ENCODE assay signal across 28 mouse cellular contexts in genomic region chr6:146820177-146820965, GRCm38 (mm10). TPM values are rescaled to one million over a fixed set of nuclear protein-coding genes. Genes with fewer than 3 reads are reported as not detected.
A peak's percentile ranks its signal among the peaks of the same experiment; 100 is the strongest.
DNase-seq lines count a peak whose midpoint lies in the region; ATAC-seq and TF ChIP-seq lines count a peak whose summit lies in the region.
"Had no signal": no experiment of that assay in that cellular context is flagged by ENCODE, and none has a peak within 500 bp of the region (broad histone marks: within the 10 kb centered on the region; RNA-seq: fewer than 3 reads in every experiment).

No protein-coding gene starts in this region.

- H3K4me1 ChIP-seq in testis, adult 2 months (ENCODE audit: control insufficient read depth, insufficient read depth, low read length) = peaks cover 3% of the 10 kb centered on the region; the same call in 1 of the 2 replicates
- no peaks in the 10 kb centered on the region; a peak in 2 of 4 replicates for H3K4me1 ChIP-seq in MEL (ENCODE audit: control insufficient read depth in 1 of 2, insufficient read depth in 2 of 2, low read length in 2 of 2)
- no peaks in the 10 kb centered on the region for H3K4me1 ChIP-seq in stomach, postnatal 0 days (replicated peaks; ENCODE audit: control insufficient read depth, insufficient read depth)
- H3K4me1 ChIP-seq: embryonic facial prominence, embryonic 12.5 days; heart, embryonic 15.5 days had no signal

- no peak; a peak in 1 of 4 replicates for TF ChIP-seq EP300 in MEL (IDR thresholded peaks at IDR 0.05; ENCODE audit: low read depth in 1 of 2, low read length in 2 of 2)
- no peak for TF ChIP-seq EP300 in stomach, postnatal 0 days (optimal IDR thresholded peaks at IDR 0.05)

- no peak for DNase-seq in testis, postnatal 10 days (ENCODE audit: low spot score)
- DNase-seq in MEL (ENCODE audit: low read depth, low spot score) (peak; percentile 90), ZHBTc4 (ENCODE audit: low read depth, low spot score) (peak; percentile 27)
- no peak for DNase-seq in layer of hippocampus, postnatal 10 days (ENCODE audit: low spot score in 2 of 2)
- no peak for DNase-seq in stomach, postnatal 0 days (ENCODE audit: low spot score)
- DNase-seq in thymus, postnatal 25 days = no peak
- DNase-seq: adrenal gland, postnatal 10 days; B cell, adult 2 months; cerebellum, adult 11-12 months; cerebellum, adult 9-10 months; cerebellum, postnatal 25 days; forebrain, postnatal 0 days; gastrocnemius, postnatal 14 days; heart, adult 2 months; heart, postnatal 14 days; kidney, adult 18-20 months had no signal

- ATAC-seq in stomach, postnatal 0 days (ENCODE audit: low FRiP score, low TSS enrichment) = no peak
- ATAC-seq: forebrain, postnatal 0 days had no signal

- H3K27ac ChIP-seq in testis, adult 2 months (ENCODE audit: control insufficient read depth, insufficient read depth, low read depth, low read length) = peak overlapping the region; percentile 68; the same call in 1 of the 2 replicates
- peak overlapping the region; percentile 82 for H3K27ac ChIP-seq in MEL (ENCODE audit: control insufficient read depth, low read depth, low read length)
- H3K27ac ChIP-seq in stomach, postnatal 0 days (replicated peaks) = no peak overlapping the region
- H3K27ac ChIP-seq: embryonic facial prominence, embryonic 12.5 days; heart, adult 2 months; heart, embryonic 15.5 days; hindbrain, embryonic 14.5 days had no signal

- WGBS in stomach, postnatal 0 days = 85% methylated on average over 29 of the region's 29 CpGs

- H3K36me3 ChIP-seq in testis, adult 2 months (ENCODE audit: control insufficient read depth, insufficient read depth, low read length) = no peaks in the 10 kb centered on the region
- peaks cover 0 to 6% of the 10 kb centered on the region in 2 experiments; a peak in 1 of 4 replicates for H3K36me3 ChIP-seq in MEL (ENCODE audit: control insufficient read depth in 1 of 2, insufficient read depth in 2 of 2, low read length in 2 of 2)
- H3K36me3 ChIP-seq in stomach, postnatal 0 days (ENCODE audit: control insufficient read depth, insufficient read depth, low read length) = no peaks in the 10 kb centered on the region
- H3K36me3 ChIP-seq: embryonic facial prominence, embryonic 12.5 days; heart, embryonic 15.5 days had no signal

- no peak; the same call in 1 of the 2 replicates for TF ChIP-seq RAD21 in MEL (IDR thresholded peaks at IDR 0.05; ENCODE audit: low read depth, low read length)

- no peak for TF ChIP-seq CTCF in testis, adult 2 months (IDR thresholded peaks at IDR 0.05; ENCODE audit: control insufficient read depth, insufficient read depth, insufficient replicate concordance, low read depth, low read length)
- TF ChIP-seq CTCF in MEL (IDR thresholded peaks at IDR 0.05 in 2 of 3, conservative IDR thresholded peaks at IDR 0.05 in 1 of 3; ENCODE audit: control insufficient read depth in 1 of 3, insufficient read depth in 1 of 3, low read depth in 2 of 3, low read length in 3 of 3, poor library complexity in 1 of 3, severe bottlenecking in 1 of 3) = peak in 2 of 3 experiments; percentile 18 to 30; a peak in 3 of 6 replicates
- TF ChIP-seq CTCF in stomach, postnatal 0 days (IDR thresholded peaks at IDR 0.05; ENCODE audit: low read depth) = no peak

- no peaks in the 10 kb centered on the region for H3K27me3 ChIP-seq in testis, adult 2 months (ENCODE audit: control insufficient read depth, insufficient read depth, low read length)
- H3K27me3 ChIP-seq in MEL (ENCODE audit: control insufficient read depth in 1 of 2, insufficient read depth in 2 of 2, low read length in 2 of 2) = no peaks in the 10 kb centered on the region
- H3K27me3 ChIP-seq in stomach, postnatal 0 days (ENCODE audit: control insufficient read depth, insufficient read depth, low read length) = no peaks in the 10 kb centered on the region
- H3K27me3 ChIP-seq: embryonic facial prominence, embryonic 12.5 days; heart, embryonic 15.5 days had no signal

- H3K79me2 ChIP-seq in MEL (ENCODE audit: control insufficient read depth, insufficient read depth, low read length, poor library complexity) = no peaks in the 10 kb centered on the region; the same call in 1 of the 2 replicates

- peak overlapping the region; percentile 75 for H3K4me3 ChIP-seq in testis, adult 2 months (ENCODE audit: control insufficient read depth, low read depth, low read length)
- peak overlapping the region; percentile 70 to 73 for H3K4me3 ChIP-seq in MEL (ENCODE audit: control insufficient read depth in 1 of 2, insufficient read depth in 1 of 2, low read depth in 2 of 2, low read length in 2 of 2)
- H3K4me3 ChIP-seq in stomach, postnatal 0 days (ENCODE audit: low read depth, low read length) = no peak overlapping the region
- H3K4me3 ChIP-seq: embryonic facial prominence, embryonic 12.5 days; heart, adult 2 months; heart, embryonic 15.5 days had no signal

- H3K9me3 ChIP-seq in MEL (replicated peaks; ENCODE audit: insufficient read depth, low read length) = no peaks in the 10 kb centered on the region
- H3K9me3 ChIP-seq in stomach, postnatal 0 days (ENCODE audit: control insufficient read depth, low read length) = no peaks in the 10 kb centered on the region
- H3K9me3 ChIP-seq: embryonic facial prominence, embryonic 12.5 days; heart, embryonic 15.5 days had no signal

- H3K9ac ChIP-seq in MEL (ENCODE audit: control insufficient read depth, low read depth, low read length, poor library complexity, severe bottlenecking) = peak overlapping the region; percentile 78
- no peak overlapping the region for H3K9ac ChIP-seq in stomach, postnatal 0 days (ENCODE audit: low read length)
- H3K9ac ChIP-seq: embryonic facial prominence, embryonic 12.5 days; forebrain, postnatal 0 days; heart, embryonic 15.5 days; hindbrain, embryonic 14.5 days had no signal

- no peak overlapping the region for H3K4me2 ChIP-seq in stomach, postnatal 0 days (replicated peaks; ENCODE audit: low read depth)
- H3K4me2 ChIP-seq: embryonic facial prominence, embryonic 12.5 days; heart, embryonic 11.5 days; heart, embryonic 15.5 days; hindbrain, embryonic 14.5 days had no signal

- peak; percentile 61 for TF ChIP-seq POLR2A in testis, adult 2 months (IDR thresholded peaks at IDR 0.05; ENCODE audit: control insufficient read depth, low read depth, low read length)
- peak in 1 of 2 experiments; percentile 73; a peak in 2 of 4 replicates for TF ChIP-seq POLR2A in MEL (IDR thresholded peaks at IDR 0.05; ENCODE audit: control insufficient read depth in 1 of 2, insufficient read depth in 1 of 2, low read depth in 1 of 2, low read length in 2 of 2, poor library complexity in 1 of 2)

TF ChIP-seq in MEL, 35 proteins besides CTCF, POLR2A, EP300 and RAD21 (continues in another document):
- no peak for TF ChIP-seq ZC3H11A (IDR thresholded peaks at IDR 0.05; ENCODE audit: low read depth, low read length)
- no peak for TF ChIP-seq GATA1 (IDR thresholded peaks at IDR 0.05; ENCODE audit: low read depth, low read length)
- no peak for TF ChIP-seq E2F4 (IDR thresholded peaks at IDR 0.05; ENCODE audit: borderline replicate concordance, low read depth, low read length)
- TF ChIP-seq UBTF (IDR thresholded peaks at IDR 0.05; ENCODE audit: borderline replicate concordance, insufficient read depth, low read depth, low read length) = no peak
- no peak; the same call in 1 of the 2 replicates for TF ChIP-seq ELF1 (IDR thresholded peaks at IDR 0.05; ENCODE audit: low read depth, low read length)
- TF ChIP-seq SMC3 (IDR thresholded peaks at IDR 0.05; ENCODE audit: low read depth, low read length) = no peak; the same call in 1 of the 2 replicates
- no peak for TF ChIP-seq CHD1 (IDR thresholded peaks at IDR 0.05; ENCODE audit: low read depth, low read length)
- no peak for TF ChIP-seq ETS1 (IDR thresholded peaks at IDR 0.05; ENCODE audit: low read depth, low read length)
- TF ChIP-seq MXI1 (IDR thresholded peaks at IDR 0.05; ENCODE audit: low read depth, low read length) = peak; percentile 63; the same call in 1 of the 2 replicates
- TF ChIP-seq RCOR1 (IDR thresholded peaks at IDR 0.05; ENCODE audit: low read depth, low read length) = no peak
- TF ChIP-seq MAFK (IDR thresholded peaks at IDR 0.05; ENCODE audit: borderline replicate concordance, low read depth, low read length) = no peak
- TF ChIP-seq POLR2AphosphoS2 (IDR thresholded peaks at IDR 0.05; ENCODE audit: low read length) = peak; percentile 52; the same call in 1 of the 2 replicates
- TF ChIP-seq MAX (IDR thresholded peaks at IDR 0.05; ENCODE audit: low read length) = peak; percentile 65
- TF ChIP-seq MYC (IDR thresholded peaks at IDR 0.05; ENCODE audit: low read depth, low read length) = peak; percentile 31; the same call in 1 of the 2 replicates
- no peak for TF ChIP-seq MEF2A (IDR thresholded peaks at IDR 0.05; ENCODE audit: extremely low read depth, insufficient replicate concordance, low read depth, low read length, poor library complexity, severe bottlenecking)
- TF ChIP-seq TAL1 (IDR thresholded peaks at IDR 0.05; ENCODE audit: low read length) = no peak
- peak; percentile 55; the same call in 1 of the 2 replicates for TF ChIP-seq TBP (IDR thresholded peaks at IDR 0.05; ENCODE audit: low read depth, low read length)
- no peak for TF ChIP-seq HCFC1 (IDR thresholded peaks at IDR 0.05; ENCODE audit: low read depth, low read length)
- no peak for TF ChIP-seq ZNF384 (IDR thresholded peaks at IDR 0.05; ENCODE audit: low read depth, low read length)
- TF ChIP-seq SIN3A (IDR thresholded peaks at IDR 0.05; ENCODE audit: low read length) = peak; percentile 42; the same call in 1 of the 2 replicates
- no peak for TF ChIP-seq POLR2AphosphoS5 (IDR thresholded peaks at IDR 0.05; ENCODE audit: borderline replicate concordance, low read depth, low read length)
- no peak for TF ChIP-seq MAZ (IDR thresholded peaks at IDR 0.05; ENCODE audit: low read depth, low read length)
- TF ChIP-seq KAT2A (conservative IDR thresholded peaks at IDR 0.05; ENCODE audit: low read depth, low read length) = no peak

RNA-seq across cellular contexts. Expression of gene Arntl2, which starts 24.5 kb away (rescaled TPM):
- polyA plus RNA-seq in testis, adult 2 months (2012; rRNA removed) = 2.7 and 3.0 TPM in 2 replicates
- total RNA-seq in MEL (2012; rRNA removed) = 16.8 and 20.2 TPM in 2 replicates
- 10 to 100 TPM in 1 of 2 experiments, not detected in 1; 20.6 TPM for polyA plus RNA-seq in MEL (2012; ENCODE audit: insufficient read depth in 1 of 2, insufficient read length in 2 of 2, low read depth in 1 of 2, low replicate concordance in 2 of 2, missing spikeins in 1 of 2)
- total RNA-seq in layer of hippocampus, postnatal 10 days (2021) = 10 to 100 TPM in 1 of 2 experiments, 1 to 10 TPM in 1; 9.8 to 14.1 TPM
- polyA plus RNA-seq in stomach, postnatal 0 days (2015; fragmentation: Nextera tagmentation; extraction: Ambion mirVana) = 3.8 and 4.7 TPM in 2 replicates
- total RNA-seq: hematopoietic stem cell, adult 5-6 weeks had no signal

RNA-seq across cellular contexts. Expression of gene Smco2, which starts 29.5 kb away (rescaled TPM):
- polyA plus RNA-seq in testis, adult 2 months (2012; rRNA removed) = 299 and 314 TPM in 2 replicates
- total RNA-seq in MEL (2012; rRNA removed) = not detected in 2 replicates
- not detected for polyA plus RNA-seq in MEL (2012; ENCODE audit: insufficient read depth in 1 of 2, insufficient read length in 2 of 2, low read depth in 1 of 2, low replicate concordance in 2 of 2, missing spikeins in 1 of 2)
- not detected for total RNA-seq in layer of hippocampus, postnatal 10 days (2021)
- polyA plus RNA-seq in stomach, postnatal 0 days (2015; fragmentation: Nextera tagmentation; extraction: Ambion mirVana) = not detected in 2 replicates
- total RNA-seq: adrenal gland, postnatal 10 days; adrenal gland, postnatal 4 days; ES-E14; forebrain, postnatal 0 days; gastrocnemius, adult 18-20 months; gastrocnemius, postnatal 14 days; hematopoietic stem cell, adult 5-6 weeks had no signal
- polyA plus RNA-seq: brain, embryonic 14.5 days; embryonic facial prominence, embryonic 12.5 days; forebrain, embryonic 11.5 days; forebrain, postnatal 0 days; heart, embryonic 11.5 days; hindbrain, embryonic 14.5 days; intestine, embryonic 14.5 days had no signal

Comparison
In these comparisons a context has a peak if more than half of its experiments do, and no peak if none do; other contexts are left out.
1. CTCF ChIP-seq: peak in MEL (2 of 3); none in testis, adult 2 months (single experiment) and stomach, postnatal 0 days (single experiment).
2. DNase-seq: peak in MEL (single experiment) and ZHBTc4 (single experiment); none in testis, postnatal 10 days (single experiment), layer of hippocampus, postnatal 10 days (0 of 2), stomach, postnatal 0 days (single experiment) and thymus, postnatal 25 days (single experiment).
3. RNA of gene Smco2, which starts 29.5 kb away (polyA plus RNA-seq): 299 to 314 TPM in testis, adult 2 months; not detected in MEL and not detected in stomach, postnatal 0 days; every median in the first group is over 100 times any median in the second.